Mouse (Mus musculus): ENCODE results near the gene Plpp2.
A peak's percentile ranks its signal among the peaks of the same experiment; 100 is the strongest.

Plpp2 gene

DNA sequence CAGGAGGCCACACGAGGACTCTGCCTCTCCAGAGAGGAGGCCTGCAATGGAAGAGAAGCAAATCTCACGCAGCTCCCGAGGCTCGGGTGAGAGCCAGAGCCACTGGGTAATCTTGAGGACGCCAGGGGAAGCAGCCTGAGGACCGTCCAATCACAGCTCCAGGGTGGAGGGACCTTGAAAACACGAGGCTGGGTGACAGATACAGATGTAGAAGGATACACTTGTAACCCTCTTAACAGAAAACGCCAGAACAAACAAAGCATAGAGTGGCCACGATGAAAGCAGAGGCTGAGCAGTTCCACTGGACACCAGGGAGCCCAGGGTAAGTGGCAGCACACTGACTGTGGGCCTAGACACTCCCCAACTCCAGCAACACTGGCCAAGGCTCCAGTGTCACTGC is 16.8 kb upstream of the Plpp2 start:
- DNase-seq (ENCODE audit: extremely low spot score, low spot score) = no peak

- no peak for DNase-seq (ENCODE audit: extremely low spot score, low spot score)
Observed at GRCm38 (mm10) chr10:79548971-79549723, 15.6 kb upstream of the Plpp2 start.

GRCm38 (mm10) chr10:79548546-79548945 is 14.9 kb upstream of the Plpp2 start:
- no peak for DNase-seq (ENCODE audit: extremely low spot score, low spot score)

- DNase-seq (ENCODE audit: extremely low spot score, low spot score) = no peak
Observed at GRCm38 (mm10) chr10:79547148-79547675, 13.6 kb upstream of the Plpp2 start.

DNA sequence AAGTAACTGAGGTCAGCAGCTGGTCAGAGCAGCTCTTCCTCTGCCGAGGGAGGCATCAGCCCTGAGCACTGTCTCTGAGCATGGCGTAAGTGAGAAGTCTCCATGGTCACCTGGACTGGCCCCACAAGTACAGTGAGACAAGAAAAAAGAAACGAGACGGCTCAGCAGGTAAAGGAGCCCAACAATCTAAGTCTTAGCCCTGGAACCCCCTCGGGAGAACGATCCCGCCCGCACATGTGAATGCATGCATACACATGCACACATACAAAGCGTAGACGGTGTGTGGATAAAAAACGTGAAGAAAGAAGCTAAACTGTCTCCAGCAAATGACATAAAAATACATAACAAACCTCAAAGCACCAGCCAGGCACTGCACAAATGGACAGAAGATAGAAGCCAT is 12.9 kb upstream of the Plpp2 start:
- no peak for DNase-seq (ENCODE audit: extremely low spot score, low spot score)

DNA sequence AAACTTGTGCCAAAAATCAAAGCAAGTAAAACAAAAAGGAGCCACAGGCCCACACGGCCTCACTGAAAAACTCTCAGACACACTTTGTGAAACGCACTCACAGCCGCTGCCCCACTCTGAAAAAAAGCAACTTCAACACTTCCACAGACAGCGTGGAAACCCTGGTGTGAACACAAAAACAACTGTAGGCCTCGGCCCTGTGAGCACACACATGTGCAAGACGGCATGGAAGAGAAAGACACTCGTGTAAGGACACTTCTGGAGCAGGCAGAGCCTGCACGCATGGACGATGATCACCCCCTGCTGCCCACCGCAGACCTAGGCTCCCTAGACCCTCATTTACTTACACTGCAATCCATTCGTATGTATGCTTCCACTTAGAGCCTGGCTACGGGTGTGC is 12.3 kb upstream of the Plpp2 start:
- DNase-seq (ENCODE audit: extremely low spot score, low spot score) = no peak

GRCm38 (mm10) chr10:79544631-79545030 is 11.0 kb upstream of the Plpp2 start:
- no peak for DNase-seq (ENCODE audit: extremely low spot score, low spot score)

- no peak for DNase-seq (ENCODE audit: extremely low spot score, low spot score)
Observed at GRCm38 (mm10) chr10:79543884-79544597, 10.4 kb upstream of the Plpp2 start.

DNA sequence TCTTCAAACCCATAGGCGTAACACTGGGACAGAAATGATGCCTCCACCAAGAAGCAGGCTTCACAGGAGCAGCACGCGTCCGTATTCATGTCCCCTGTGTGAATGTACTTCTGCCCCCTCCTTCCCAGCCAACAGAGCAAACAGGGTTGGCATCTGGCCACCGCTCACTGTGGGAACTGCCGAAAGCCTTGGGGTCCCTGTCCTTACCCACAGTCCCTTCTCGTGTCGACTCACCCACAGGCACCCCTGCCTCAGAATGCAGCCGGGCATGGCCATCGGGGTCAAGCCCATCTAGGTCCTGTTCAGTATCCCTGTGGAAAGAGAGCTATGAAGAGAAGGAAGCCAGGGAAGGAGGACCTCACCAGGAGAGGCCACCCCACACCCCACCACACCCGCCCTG is 8.6 kb upstream of the Plpp2 start:
- DNase-seq (ENCODE audit: extremely low spot score, low spot score) = no peak

DNA sequence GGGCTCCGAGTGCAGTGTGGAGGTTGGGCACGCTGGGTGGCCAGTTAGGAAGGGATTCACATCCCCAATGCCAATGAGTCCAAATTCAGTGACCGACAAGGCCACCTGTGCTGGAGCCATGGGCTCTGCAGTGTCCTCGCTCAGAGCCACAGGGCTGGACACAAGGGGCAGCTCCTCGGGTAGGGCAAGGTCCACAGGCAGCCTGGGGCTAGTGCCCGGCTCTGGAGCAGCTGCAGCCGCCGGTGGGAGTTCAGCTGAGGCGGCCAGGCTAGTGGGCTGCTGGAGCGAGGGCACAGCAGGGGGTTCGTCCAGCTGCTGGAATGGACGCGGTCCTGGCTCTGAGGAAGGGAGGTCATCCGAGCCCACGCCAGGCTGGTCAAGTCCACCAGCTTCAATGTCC is 7.9 kb upstream of the Plpp2 start:
- no peak for DNase-seq (ENCODE audit: extremely low spot score, low spot score)

GRCm38 (mm10) chr10:79540746-79541145 is 7.2 kb upstream of the Plpp2 start:
- DNase-seq (ENCODE audit: extremely low spot score, low spot score) = no peak

DNA sequence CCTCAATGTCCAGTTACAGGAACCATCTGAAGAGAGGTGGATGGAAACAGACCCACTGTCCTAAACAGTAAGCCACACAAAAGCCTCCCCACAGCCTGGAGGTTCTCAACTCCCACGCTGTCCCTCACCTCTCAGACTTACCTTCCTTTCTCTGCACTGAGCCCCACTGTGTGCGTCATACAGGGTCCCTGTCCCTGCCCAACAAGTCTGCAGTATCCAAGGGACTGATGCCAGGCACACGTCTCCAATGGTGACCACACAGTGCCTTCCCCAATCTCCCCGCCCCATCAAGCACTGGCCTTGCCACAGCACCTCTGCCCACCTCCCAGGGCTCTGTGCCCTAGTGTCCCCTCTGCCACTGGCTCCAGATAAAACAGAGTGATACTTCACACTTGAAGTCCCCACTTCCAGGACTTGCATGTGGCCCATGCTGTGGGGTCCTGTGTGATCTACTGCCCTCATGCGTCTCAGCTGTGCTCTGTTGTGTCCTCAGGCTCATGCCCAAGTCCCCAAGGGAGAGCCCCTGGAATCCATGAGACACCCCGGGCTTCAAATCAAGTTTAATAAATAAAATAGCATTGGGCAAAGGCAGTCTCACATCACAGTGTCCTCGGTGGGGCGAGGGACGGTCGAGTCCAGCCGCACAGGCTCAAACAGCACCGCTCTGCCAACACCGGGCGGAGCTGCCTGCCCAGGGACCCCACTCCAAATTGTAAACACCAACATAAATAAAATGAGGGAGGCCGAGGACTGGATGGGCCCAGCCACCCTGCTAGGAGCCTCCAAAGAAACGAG is 6.3 kb upstream of the Plpp2 start:
- no peak for DNase-seq (ENCODE audit: extremely low spot score, low spot score)

- DNase-seq (ENCODE audit: extremely low spot score, low spot score) = no peak
Observed at GRCm38 (mm10) chr10:79538873-79539272, 5.3 kb upstream of the Plpp2 start.

GRCm38 (mm10) chr10:79538323-79538722 is 4.7 kb upstream of the Plpp2 start:
- no peak for DNase-seq (ENCODE audit: extremely low spot score, low spot score)

GRCm38 (mm10) chr10:79537781-79538180 is 4.2 kb upstream of the Plpp2 start:
- no peak for DNase-seq (ENCODE audit: extremely low spot score, low spot score)

DNA sequence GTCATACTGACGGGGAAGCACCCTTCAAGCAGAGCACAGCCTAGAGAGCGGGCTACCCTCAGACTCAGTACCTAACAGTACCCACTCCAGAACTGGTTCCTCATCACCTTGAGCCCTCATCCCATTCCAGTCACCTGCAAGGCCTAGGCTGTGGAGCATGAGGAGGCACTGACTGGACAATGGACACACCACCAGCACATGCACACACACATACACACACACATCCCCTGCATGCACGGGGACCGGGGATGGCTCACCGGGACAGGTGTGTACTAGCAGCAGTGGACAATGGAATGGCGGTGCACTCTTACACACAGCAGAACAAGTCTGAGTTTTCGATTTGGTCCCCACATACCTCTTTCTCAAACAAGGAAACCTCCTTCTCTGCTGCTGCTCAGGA is 3.7 kb upstream of the Plpp2 start:
- no peak for DNase-seq (ENCODE audit: extremely low spot score, low spot score)

DNA sequence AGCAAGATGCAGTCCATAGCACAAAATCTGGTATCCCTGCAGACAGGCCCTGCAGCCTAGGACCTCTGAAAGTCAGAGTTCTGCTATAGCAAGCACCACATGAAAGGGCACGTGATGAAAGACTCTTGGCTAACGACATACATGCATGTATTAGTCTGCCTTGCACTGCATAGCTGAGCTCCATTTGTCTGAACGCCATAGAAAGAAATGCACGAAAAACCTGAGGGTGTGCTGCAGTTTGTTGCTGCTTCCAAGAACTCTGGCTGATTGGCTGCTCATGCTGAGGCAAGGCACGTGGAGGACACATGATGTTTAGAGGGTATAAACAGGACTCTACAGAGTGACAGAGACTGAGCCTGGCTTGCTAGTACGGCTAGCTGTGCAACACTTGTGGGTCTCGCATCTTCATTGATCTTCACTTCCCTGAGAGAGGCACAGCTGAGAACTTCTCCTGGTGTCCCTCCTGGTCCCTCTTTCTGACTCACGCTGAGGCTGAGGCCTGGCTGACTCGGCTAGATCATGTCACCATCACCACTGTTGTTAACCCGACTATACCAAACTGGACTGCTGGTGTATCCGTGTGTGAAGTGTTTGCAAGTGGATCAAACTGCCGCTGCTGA is 3.0 kb upstream of the Plpp2 start:
- DNase-seq (ENCODE audit: extremely low spot score, low spot score) = no peak

- no peak for DNase-seq (ENCODE audit: extremely low spot score, low spot score)
Observed at GRCm38 (mm10) chr10:79535431-79535830, 1.8 kb upstream of the Plpp2 start.

GRCm38 (mm10) chr10:79534426-79534825 is 830 bp upstream of the Plpp2 start:
- no peak for DNase-seq (ENCODE audit: extremely low spot score, low spot score)

- DNase-seq (ENCODE audit: extremely low spot score, low spot score) = peak; percentile 30
Observed at GRCm38 (mm10) chr10:79532678-79533077, 918 bp downstream of the Plpp2 start.

DNA sequence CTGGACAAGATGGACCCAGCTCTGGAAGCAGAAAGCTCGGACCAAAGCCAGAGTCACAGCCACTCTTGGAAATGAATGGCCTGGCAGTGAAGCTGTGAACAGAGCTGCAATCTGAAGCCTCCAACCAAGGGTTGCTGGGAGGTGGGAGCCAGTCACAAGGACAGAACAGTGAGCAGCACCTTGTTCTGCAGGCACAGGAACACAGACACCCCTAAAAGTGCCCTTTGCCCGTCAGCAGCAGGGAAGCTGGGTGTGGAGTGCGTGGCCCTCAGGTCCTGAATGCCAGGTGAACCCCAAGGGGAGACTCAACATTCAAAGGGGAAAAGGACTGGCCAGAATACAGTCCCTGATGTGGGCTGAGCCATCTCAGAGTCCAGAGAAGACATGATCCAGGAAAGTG is 2.0 kb downstream of the Plpp2 start:
- no peak for DNase-seq (ENCODE audit: extremely low spot score, low spot score)

GRCm38 (mm10) chr10:79530721-79531120 is 2.9 kb downstream of the Plpp2 start:
- no peak for DNase-seq (ENCODE audit: extremely low spot score, low spot score)

Measured in neural tube, embryonic 10.5 days (tissue).